Mouse (Mus musculus) brain, adult 2 months (tissue): ENCODE measurements around the gene Rsl24d1.
"Not testable (repeated sequence)": the region's sequence is repeated elsewhere in the genome, so short reads cannot be mapped to it uniquely, and the experiment has no call there.

Experiments used
- DNase-seq: peaks from one replicate; pipeline ENCODE4 v3.0.0; 2011; ENCODE audit warnings: low read depth, low spot score

The Rsl24d1 gene

GRCm38 (mm10) chr9:73101536-73101935 lies 11.7 kb upstream of the Rsl24d1 start, which contains the start of gene Khdc3:
Khdc3 (plus strand) TSS chr9:73101836.
- no peak for DNase-seq

GRCm38 (mm10) chr9:73102181-73102580 lies 11.0 kb upstream of the Rsl24d1 start, which contains the start of gene Gm20509:
Gm20509 (plus strand) TSS chr9:73102470.
- no peak for DNase-seq

- DNase-seq: peak; percentile 28
Measured at GRCm38 (mm10) chr9:73103159-73103879, 9.9 kb upstream of the Rsl24d1 start.

- DNase-seq: no peak
Measured at GRCm38 (mm10) chr9:73103880-73104198, 9.4 kb upstream of the Rsl24d1 start.

- no peak for DNase-seq
Measured at GRCm38 (mm10) chr9:73105141-73105540, 8.1 kb upstream of the Rsl24d1 start.

- DNase-seq: no peak
Measured at GRCm38 (mm10) chr9:73105771-73106170, 7.5 kb upstream of the Rsl24d1 start.

- not testable (repeated sequence) for DNase-seq
Measured at GRCm38 (mm10) chr9:73116704-73117103, 3.5 kb downstream of the Rsl24d1 start.

- DNase-seq: no peak
Measured at GRCm38 (mm10) chr9:73118012-73118411, 4.8 kb downstream of the Rsl24d1 start.

- DNase-seq: peak; percentile 61
Measured at GRCm38 (mm10) chr9:73121735-73122134, 8.5 kb downstream of the Rsl24d1 start.

- DNase-seq: no peak
Measured at GRCm38 (mm10) chr9:73125043-73125570, 11.9 kb downstream of the Rsl24d1 start.

- no peak for DNase-seq
Measured at GRCm38 (mm10) chr9:73127457-73127856, 14.2 kb downstream of the Rsl24d1 start.

GRCm38 (mm10) chr9:73129875-73130274 lies 16.6 kb downstream of the Rsl24d1 start:
- no peak for DNase-seq

GRCm38 (mm10) chr9:73130529-73130928 lies 17.3 kb downstream of the Rsl24d1 start:
- DNase-seq: no peak

GRCm38 (mm10) chr9:73137341-73137886 lies 24.2 kb downstream of the Rsl24d1 start:
- no peak for DNase-seq

GRCm38 (mm10) chr9:73154347-73154746 lies 41.1 kb downstream of the Rsl24d1 start:
- DNase-seq: no peak

GRCm38 (mm10) chr9:73157968-73158367 lies 44.7 kb downstream of the Rsl24d1 start:
- no peak for DNase-seq

- DNase-seq: peak; percentile 92
Measured at GRCm38 (mm10) chr9:73159265-73159664, 46.0 kb downstream of the Rsl24d1 start.

- peak; percentile 94 for DNase-seq
Measured at GRCm38 (mm10) chr9:73162571-73163333, 49.5 kb downstream of the Rsl24d1 start.

GRCm38 (mm10) chr9:73165631-73166030 lies 52.4 kb downstream of the Rsl24d1 start:
- peak; percentile 72 for DNase-seq
